Mouse (Mus musculus): ENCODE data around the gene Ctnna3. TPM values are rescaled to one million over a fixed set of nuclear protein-coding genes. Genes with fewer than 3 reads are reported as not detected.
"Not testable (repeated sequence)": the region's sequence is repeated elsewhere in the genome, so short reads cannot be mapped to it uniquely, and the experiment has no call there.

The Ctnna3 gene
- 58.4 and 62.6 TPM in 2 replicates for total RNA-seq (2014; rRNA removed; ENCODE audit: low replicate concordance)
- polyA plus RNA-seq (2015; fragmentation: Nextera tagmentation; extraction: Ambion mirVana), result 18.2 and 18.6 TPM in 2 replicates

GRCm38 (mm10) chr10:63429785-63430305 lies at the start of gene Ctnna3:
TSS of gene Ctnna3 (plus strand) at chr10:63430098.
- peak within 1 kb of the TSS; percentile 82 for H3K27ac ChIP-seq (ENCODE audit: low read depth)
- ATAC-seq (ENCODE audit: insufficient read depth, low read depth) (peak; percentile 94), DNase-seq (ENCODE audit: low spot score) (peak; percentile 93)
- no peaks in the 10 kb centered on the region for H3K9me3 ChIP-seq (replicated peaks; ENCODE audit: control insufficient read depth, low read length)
- peak within 1 kb of the TSS; percentile 74 for H3K9ac ChIP-seq (replicated peaks; ENCODE audit: low read depth, low read length)
- H3K4me3 ChIP-seq (ENCODE audit: low read depth, low read length), result peak within 1 kb of the TSS; percentile 89
- H3K4me1 ChIP-seq (ENCODE audit: control insufficient read depth, insufficient read depth), result no peaks in the 10 kb centered on the region
- WGBS, result under 1% methylated on average over 49 of the region's 55 CpGs
- TF ChIP-seq EP300 (IDR thresholded peaks at IDR 0.05; ENCODE audit: low read depth) (no peak), CTCF (IDR thresholded peaks at IDR 0.05; ENCODE audit: low read depth) (no peak)
- peak within 1 kb of the TSS; percentile 77 for H3K4me2 ChIP-seq (ENCODE audit: low read depth, low read length)
- no peaks in the 10 kb centered on the region for H3K27me3 ChIP-seq (ENCODE audit: control insufficient read depth, insufficient read depth, low read length)
- H3K36me3 ChIP-seq (replicated peaks; ENCODE audit: control insufficient read depth, insufficient read depth, low read length), result no peaks in the 10 kb centered on the region

GRCm38 (mm10) chr10:63381498-63382280 lies 48.2 kb upstream of the Ctnna3 start, which contains the start of gene Sirt1:
TSS of gene Sirt1 (minus strand) at chr10:63381704.
- DNase-seq (ENCODE audit: low spot score), result no peak
- TF ChIP-seq EP300 (IDR thresholded peaks at IDR 0.05; ENCODE audit: low read depth) (no peak), CTCF (IDR thresholded peaks at IDR 0.05; ENCODE audit: low read depth) (no peak)
- 4% methylated on average over 24 of the region's 24 CpGs for WGBS

GRCm38 (mm10) chr10:63382372-63383279 lies 47.3 kb upstream of the Ctnna3 start, which contains the start of gene Dnajc12:
TSS of gene Dnajc12 (plus strand) at chr10:63382443.
- H3K27ac ChIP-seq (ENCODE audit: low read depth), result peak within 1 kb of the TSS; percentile 75
- no peaks in the 10 kb centered on the region for H3K36me3 ChIP-seq (replicated peaks; ENCODE audit: control insufficient read depth, insufficient read depth, low read length)
- H3K9ac ChIP-seq (replicated peaks; ENCODE audit: low read depth, low read length), result peak within 1 kb of the TSS; percentile 79
- peak; percentile 99 for DNase-seq (ENCODE audit: low spot score)
- peak within 1 kb of the TSS; percentile 75 for H3K4me3 ChIP-seq (ENCODE audit: low read depth, low read length)
- H3K27me3 ChIP-seq (ENCODE audit: control insufficient read depth, insufficient read depth, low read length), result no peaks in the 10 kb centered on the region
- TF ChIP-seq CTCF (IDR thresholded peaks at IDR 0.05; ENCODE audit: low read depth) (peak; percentile 80), EP300 (IDR thresholded peaks at IDR 0.05; ENCODE audit: low read depth) (no peak)
- peak; percentile 94 for ATAC-seq (ENCODE audit: insufficient read depth, low read depth)
- H3K9me3 ChIP-seq (replicated peaks; ENCODE audit: control insufficient read depth, low read length), result no peaks in the 10 kb centered on the region
- H3K4me2 ChIP-seq (ENCODE audit: low read depth, low read length), result peak within 1 kb of the TSS; percentile 98
- no peaks in the 10 kb centered on the region for H3K4me1 ChIP-seq (ENCODE audit: control insufficient read depth, insufficient read depth)
- 0% methylated on average over 28 of the region's 28 CpGs for WGBS

More at GRCm38 (mm10) chr10:63381498-63382280, 48.2 kb upstream of the Ctnna3 start, which contains the start of gene Sirt1:
- peak within 1 kb of the TSS; percentile 98 for H3K4me2 ChIP-seq (ENCODE audit: low read depth, low read length)
- no peaks in the 10 kb centered on the region for H3K27me3 ChIP-seq (ENCODE audit: control insufficient read depth, insufficient read depth, low read length)
- H3K4me1 ChIP-seq (ENCODE audit: control insufficient read depth, insufficient read depth), result no peaks in the 10 kb centered on the region
- peak within 1 kb of the TSS; percentile 79 for H3K9ac ChIP-seq (replicated peaks; ENCODE audit: low read depth, low read length)
- H3K36me3 ChIP-seq (replicated peaks; ENCODE audit: control insufficient read depth, insufficient read depth, low read length), result no peaks in the 10 kb centered on the region
- peak within 1 kb of the TSS; percentile 75 for H3K27ac ChIP-seq (ENCODE audit: low read depth)
- peak within 1 kb of the TSS; percentile 75 for H3K4me3 ChIP-seq (ENCODE audit: low read depth, low read length)
- H3K9me3 ChIP-seq (replicated peaks; ENCODE audit: control insufficient read depth, low read length), result no peaks in the 10 kb centered on the region
- ATAC-seq (ENCODE audit: insufficient read depth, low read depth), result no peak

GRCm38 (mm10) chr10:63385897-63386296 lies 44.0 kb upstream of the Ctnna3 start:
- 33% methylated on average over 5 of the region's 5 CpGs for WGBS
- H3K4me2 ChIP-seq (ENCODE audit: low read depth, low read length), result peak overlapping the region; percentile 67
- not testable (repeated sequence) for H3K27me3 ChIP-seq (ENCODE audit: control insufficient read depth, insufficient read depth, low read length); H3K9me3 ChIP-seq (replicated peaks; ENCODE audit: control insufficient read depth, low read length); ATAC-seq (ENCODE audit: insufficient read depth, low read depth); DNase-seq (ENCODE audit: low spot score); H3K9ac ChIP-seq (replicated peaks; ENCODE audit: low read depth, low read length); H3K27ac ChIP-seq (ENCODE audit: low read depth); H3K36me3 ChIP-seq (replicated peaks; ENCODE audit: control insufficient read depth, insufficient read depth, low read length); H3K4me1 ChIP-seq (ENCODE audit: control insufficient read depth, insufficient read depth)
- peak overlapping the region; percentile 53 for H3K4me3 ChIP-seq (ENCODE audit: low read depth, low read length)

- H3K27ac ChIP-seq (ENCODE audit: low read depth), result peak overlapping the region; percentile 59
- no peaks in the 10 kb centered on the region for H3K27me3 ChIP-seq (ENCODE audit: control insufficient read depth, insufficient read depth, low read length)
- H3K4me3 ChIP-seq (ENCODE audit: low read depth, low read length), result peak overlapping the region; percentile 53
- H3K36me3 ChIP-seq (replicated peaks; ENCODE audit: control insufficient read depth, insufficient read depth, low read length), result no peaks in the 10 kb centered on the region
- TF ChIP-seq CTCF (IDR thresholded peaks at IDR 0.05; ENCODE audit: low read depth) (no peak), EP300 (IDR thresholded peaks at IDR 0.05; ENCODE audit: low read depth) (no peak)
- H3K9me3 ChIP-seq (replicated peaks; ENCODE audit: control insufficient read depth, low read length), result no peaks in the 10 kb centered on the region
- ATAC-seq (ENCODE audit: insufficient read depth, low read depth) (peak; percentile 58), DNase-seq (ENCODE audit: low spot score) (peak; percentile 92)
- peak overlapping the region; percentile 58 for H3K9ac ChIP-seq (replicated peaks; ENCODE audit: low read depth, low read length)
- no peaks in the 10 kb centered on the region for H3K4me1 ChIP-seq (ENCODE audit: control insufficient read depth, insufficient read depth)
- under 1% methylated on average over 19 of the region's 19 CpGs for WGBS
- H3K4me2 ChIP-seq (ENCODE audit: low read depth, low read length), result peak overlapping the region; percentile 67
Observed at GRCm38 (mm10) chr10:63386444-63386843, 43.5 kb upstream of the Ctnna3 start.
